Mouse (Mus musculus): ENCODE results near the gene Gm26558. TPM values are rescaled to one million over a fixed set of nuclear protein-coding genes. Genes with fewer than 3 reads are reported as not detected.

The Gm26558 gene
- total RNA-seq, 2 experiments from 2014 or later: not detected

Other genes starting within 250 kb of the Gm26558 start
- under 1 TPM; 0.71 to 0.78 TPM for gene Sp5, start 187.2 kb downstream of the Gm26558 start, total RNA-seq (2021)
- under 1 TPM; 0.21 to 0.50 TPM for gene Erich2, start 153.3 kb downstream of the Gm26558 start, total RNA-seq (2021)
- 100 to 1,000 TPM; 313 to 395 TPM for gene Gad1, start 109.0 kb downstream of the Gm26558 start, total RNA-seq (2021)
- gene Gorasp2, start 532 bp downstream of the Gm26558 start, total RNA-seq (2021): 100 to 1,000 TPM in 1 of 2 experiments, 10 to 100 TPM in 1; 93.5 to 102 TPM
- 10 to 100 TPM; 88.5 to 98.9 TPM for gene Tlk1, start 163.6 kb upstream of the Gm26558 start, total RNA-seq (2021)